Mouse (Mus musculus): Measurements from ENCODE around the gene Syk.

The Syk gene

DNA sequence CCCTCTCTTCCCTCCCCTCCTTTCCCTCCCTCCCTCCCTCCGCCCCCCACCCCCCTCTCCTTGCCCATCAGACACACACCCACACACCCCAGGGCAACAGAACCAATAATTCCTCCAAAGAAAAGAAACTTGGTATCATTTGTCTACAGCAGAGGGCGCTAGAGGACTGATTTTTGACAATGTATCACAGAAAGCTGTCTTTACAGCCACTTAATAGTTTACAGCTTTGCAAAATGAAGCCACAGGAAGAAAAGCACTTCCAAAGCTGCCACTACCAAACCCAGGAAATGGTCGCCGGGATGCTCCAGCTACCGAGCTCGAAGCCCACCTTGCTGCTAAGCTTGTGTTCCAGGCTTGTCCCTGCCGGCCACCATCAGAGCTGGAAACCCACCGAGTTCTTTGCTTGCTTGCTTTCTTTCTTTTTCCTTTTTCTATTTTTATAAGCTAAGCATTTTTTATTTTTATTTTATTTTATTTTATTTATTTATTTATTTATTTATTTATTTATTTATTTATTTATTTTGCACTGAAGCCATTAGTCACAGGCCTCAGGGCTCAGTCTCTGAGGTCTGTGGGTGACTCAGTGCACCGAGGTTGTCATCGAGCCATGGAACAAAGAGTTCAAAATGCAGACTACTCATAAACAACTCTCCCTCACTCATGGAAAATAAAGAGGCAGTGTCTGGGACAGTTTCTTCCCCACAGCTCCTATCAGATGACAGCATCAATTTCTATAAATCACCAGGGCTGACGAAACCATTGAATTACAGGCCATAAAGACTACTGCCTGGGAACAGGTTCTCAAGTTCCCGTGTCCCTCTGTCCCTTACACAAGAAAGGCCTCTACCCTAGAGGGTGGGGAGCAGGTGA, 68.6 kb downstream of the Syk start:
- peak; percentile 49 for DNase-seq (ENCODE audit: low read depth, low spot score)

- DNase-seq (ENCODE audit: low read depth, low spot score), result no peak
Observed at GRCm38 (mm10) chr13:52652253-52652628, 69.3 kb downstream of the Syk start.

GRCm38 (mm10) chr13:52654081-52654829, 71.3 kb downstream of the Syk start:
- DNase-seq (ENCODE audit: low read depth, low spot score), result peak; percentile 25

- no peak for DNase-seq (ENCODE audit: low read depth, low spot score)
Observed at GRCm38 (mm10) chr13:52654830-52655308, 71.9 kb downstream of the Syk start.

DNA sequence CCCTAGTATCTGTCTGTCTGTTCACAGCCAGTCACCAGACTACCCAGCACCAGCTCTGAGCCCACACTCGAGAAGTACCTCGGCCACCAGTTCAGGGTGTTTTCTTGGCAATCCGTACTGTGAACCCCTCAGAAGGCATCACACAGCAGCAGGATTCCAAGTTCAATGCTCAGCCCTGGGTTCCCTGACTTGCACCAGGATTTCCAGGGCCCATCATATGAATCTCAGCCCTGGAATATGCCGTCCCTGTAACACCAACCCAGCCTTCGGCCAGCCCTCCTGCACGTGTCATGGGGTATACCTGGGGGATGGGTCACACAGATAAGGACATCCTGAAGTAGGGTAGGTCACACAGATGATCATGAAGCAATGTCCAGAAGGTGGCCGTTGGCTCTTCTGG, 75.0 kb downstream of the Syk start:
- no peak for DNase-seq (ENCODE audit: low read depth, low spot score)

DNA sequence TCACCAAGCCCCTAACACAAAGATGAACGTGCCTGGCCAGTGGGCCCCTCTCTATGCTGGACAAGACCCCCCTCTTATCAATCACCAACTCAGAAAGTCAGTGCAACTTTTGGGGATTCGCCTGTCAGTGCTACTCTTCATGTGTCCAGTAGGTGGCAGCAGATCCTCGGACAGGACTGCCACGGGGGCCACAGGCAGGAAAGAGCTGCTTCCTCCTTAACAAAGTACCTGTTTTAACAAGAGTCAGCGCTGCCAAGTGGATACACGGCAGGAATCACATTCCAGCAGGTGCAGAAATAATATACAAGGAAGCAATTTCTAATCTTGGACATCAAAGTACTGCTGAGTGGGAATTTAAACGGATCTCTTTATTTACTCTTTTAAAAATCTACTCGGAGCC, 75.5 kb downstream of the Syk start:
- DNase-seq (ENCODE audit: low read depth, low spot score), result peak; percentile 39

GRCm38 (mm10) chr13:52659171-52659665, 76.2 kb downstream of the Syk start:
- no peak for DNase-seq (ENCODE audit: low read depth, low spot score)

DNA sequence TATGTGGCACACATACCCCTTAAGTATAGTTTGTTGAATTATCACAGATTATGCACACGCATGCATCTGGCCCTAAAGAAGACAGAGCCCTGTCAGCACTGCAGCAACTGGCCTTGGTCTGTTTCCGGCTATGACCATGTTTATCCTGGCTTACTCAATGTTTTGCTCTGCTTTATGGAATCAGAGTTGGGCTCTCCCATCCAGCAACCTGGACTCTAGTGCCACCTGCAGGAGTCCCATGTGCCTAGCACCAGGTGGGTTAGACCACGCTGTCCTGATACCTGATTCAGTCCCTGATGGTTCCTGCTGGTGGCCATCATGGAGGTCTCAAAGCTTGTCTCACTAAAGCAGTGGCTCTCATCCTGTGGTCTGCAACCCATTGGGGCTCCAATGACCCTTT, 86.9 kb downstream of the Syk start:
- no peak for DNase-seq (ENCODE audit: low read depth, low spot score)

DNA sequence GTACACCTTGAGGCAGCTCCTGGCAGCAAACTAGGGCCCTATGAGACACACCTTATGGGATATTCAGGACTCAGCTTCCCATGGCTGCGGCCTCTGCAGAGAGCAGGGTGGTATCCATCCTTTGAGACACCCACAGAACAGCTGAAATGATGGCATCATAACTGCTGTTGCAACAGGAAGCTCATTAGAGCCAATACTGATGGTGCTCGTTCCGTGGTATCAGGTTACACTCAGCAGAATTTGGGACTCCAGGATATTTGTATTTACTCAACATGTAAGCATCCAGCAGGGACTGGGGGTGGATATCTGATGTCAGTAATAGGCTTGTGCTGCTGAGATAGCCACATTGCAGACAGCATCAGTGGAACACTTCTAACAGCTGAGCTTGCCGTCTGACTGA, 90.3 kb downstream of the Syk start:
- DNase-seq (ENCODE audit: low read depth, low spot score), result no peak

DNA sequence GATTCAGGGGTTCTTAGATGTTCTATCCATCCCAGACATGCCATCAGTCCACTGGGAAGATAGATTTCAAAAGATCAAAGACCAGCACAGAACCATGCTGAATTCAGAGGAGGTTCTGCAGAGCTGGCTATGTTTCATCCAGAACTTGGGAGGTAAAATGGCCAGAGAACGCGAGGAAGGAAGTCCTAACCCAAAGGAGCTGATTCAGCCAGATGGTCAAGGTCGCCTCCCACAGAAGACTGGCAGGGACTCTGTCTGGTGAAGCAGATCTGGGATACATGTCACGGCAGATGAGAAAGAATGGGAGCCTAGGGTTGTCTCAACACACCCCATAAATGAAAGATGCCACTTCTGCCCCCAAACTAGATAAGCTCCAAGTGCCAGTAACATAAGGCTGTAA, 90.9 kb downstream of the Syk start:
- no peak for DNase-seq (ENCODE audit: low read depth, low spot score)

DNA sequence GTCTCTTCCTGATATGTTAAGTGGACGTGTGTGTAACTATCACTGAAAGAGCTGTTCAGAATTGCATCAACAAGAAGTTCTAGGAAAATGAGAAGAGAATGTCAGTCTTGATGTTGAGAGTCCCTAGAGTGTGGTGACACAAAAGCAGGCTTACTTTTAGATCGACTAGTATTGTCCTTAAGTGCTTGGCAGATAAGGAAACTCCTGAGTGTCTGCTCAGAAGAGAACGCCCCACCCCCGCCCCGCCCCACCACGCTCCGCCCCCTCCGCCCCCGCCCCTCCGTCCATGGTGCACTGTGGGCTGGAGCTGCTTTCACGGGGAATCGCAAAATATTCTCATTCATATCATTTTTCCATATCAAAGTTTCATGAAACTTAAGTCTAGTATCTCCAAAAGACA, 91.9 kb downstream of the Syk start:
- DNase-seq (ENCODE audit: low read depth, low spot score), result no peak

DNA sequence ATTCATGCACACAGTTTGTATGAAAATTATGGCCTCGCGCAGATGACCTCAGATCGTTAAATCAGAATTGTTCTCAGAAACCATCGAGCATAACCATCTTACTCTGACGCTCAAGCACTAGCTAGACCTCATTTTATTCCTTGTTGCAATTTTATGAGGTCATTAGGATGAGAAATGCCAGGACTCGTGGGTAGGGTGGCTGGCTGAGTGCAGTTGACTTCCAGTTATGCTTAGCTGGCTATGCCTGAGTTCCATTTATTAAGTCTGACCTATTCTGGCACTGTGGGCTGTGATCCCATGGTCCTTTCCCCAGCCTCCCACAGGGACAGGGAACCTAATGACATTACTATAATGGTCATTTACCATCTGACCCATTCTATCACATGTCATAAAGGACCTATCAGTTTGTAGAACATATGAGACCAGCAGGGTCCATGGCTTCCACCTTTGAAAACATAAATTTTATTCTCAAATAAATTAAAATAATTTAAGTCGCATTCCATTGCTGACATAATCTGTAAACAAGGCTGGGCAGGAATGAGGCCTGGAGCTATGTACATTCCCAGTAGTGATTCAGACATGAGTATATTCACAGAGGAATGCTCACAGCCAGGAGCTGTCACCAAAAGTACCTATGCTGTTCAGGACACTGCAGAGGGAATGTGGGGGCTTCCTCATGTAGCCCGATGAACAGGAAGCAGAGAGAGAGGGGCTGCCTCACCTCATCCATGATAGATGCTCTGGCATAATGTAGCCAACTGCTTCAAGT, 92.7 kb downstream of the Syk start:
- DNase-seq (ENCODE audit: low read depth, low spot score), result no peak

DNA sequence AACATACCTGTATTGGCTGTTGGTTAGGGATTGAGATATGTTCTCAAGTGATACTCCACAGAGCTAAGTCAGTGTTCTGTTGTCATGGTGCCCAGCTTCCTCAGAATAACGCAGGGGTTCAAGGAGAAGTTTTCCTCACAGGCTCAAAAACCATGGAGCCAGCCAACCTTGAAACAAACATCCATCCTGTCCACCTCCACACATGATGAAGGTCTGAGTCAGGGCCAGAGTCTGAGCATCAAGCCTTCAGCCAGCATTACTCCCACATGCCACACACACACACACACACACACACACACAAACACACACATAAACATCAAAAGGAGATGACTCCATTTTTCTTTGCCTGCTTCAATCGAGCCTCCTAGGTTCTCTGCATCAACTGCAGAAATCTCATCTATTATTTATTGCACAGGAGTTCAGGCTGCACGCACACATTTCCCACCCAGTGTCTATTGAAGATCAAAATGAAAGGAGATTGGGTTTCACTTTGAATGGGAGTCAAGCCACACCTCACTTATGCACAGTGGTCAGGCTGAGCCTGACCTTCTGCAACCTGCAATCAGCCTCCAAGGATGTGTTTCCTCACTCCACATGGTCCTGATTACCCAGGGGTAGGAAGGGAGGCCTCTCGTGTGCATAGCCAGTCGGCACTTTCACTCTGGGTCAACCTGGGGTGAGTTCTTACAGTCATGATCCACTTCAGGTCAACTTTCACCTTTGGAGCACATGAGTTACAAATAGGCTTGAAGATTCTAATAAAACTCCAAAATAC, 93.9 kb downstream of the Syk start:
- no peak for DNase-seq (ENCODE audit: low read depth, low spot score)

DNA sequence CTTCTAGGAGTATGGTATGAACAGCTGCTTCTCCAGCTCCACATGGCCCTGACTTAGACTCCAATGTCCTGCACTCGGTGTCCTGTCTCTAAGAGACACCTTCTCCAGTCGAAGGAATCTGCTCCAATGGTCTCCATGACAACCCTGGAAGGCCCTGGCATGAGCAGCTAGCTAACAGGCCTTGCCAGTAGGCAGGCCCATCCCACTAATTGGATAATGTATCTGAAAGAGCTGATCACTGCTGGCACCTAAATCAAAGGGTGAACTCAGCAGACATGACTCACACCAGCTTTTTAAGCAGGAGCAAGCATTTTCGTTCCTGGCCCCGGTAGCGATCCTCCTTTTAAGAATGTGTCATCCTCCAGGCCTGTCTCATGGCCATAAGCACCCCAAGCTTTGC, 96.9 kb downstream of the Syk start:
- DNase-seq (ENCODE audit: low read depth, low spot score), result no peak

DNA sequence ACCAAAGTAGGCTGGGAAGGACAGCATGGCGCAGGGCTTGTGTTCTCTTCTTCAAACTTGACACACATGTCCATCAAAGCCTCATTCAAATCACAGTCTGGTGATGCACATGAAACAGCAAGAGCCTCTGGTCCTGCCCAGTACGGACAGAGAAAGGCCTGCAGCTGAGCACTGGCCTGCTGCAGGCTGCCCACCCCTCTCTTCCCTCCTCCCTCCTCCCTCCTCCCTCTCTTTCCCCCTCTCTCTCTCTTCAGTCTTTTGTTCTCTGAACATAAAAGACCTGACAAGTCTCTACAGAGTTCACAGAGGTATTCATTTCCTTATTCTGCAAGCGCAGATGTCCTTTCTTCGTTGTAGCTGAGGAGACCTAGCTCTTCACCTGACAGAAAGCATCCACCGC, 99.1 kb downstream of the Syk start:
- DNase-seq (ENCODE audit: low read depth, low spot score), result no peak

DNA sequence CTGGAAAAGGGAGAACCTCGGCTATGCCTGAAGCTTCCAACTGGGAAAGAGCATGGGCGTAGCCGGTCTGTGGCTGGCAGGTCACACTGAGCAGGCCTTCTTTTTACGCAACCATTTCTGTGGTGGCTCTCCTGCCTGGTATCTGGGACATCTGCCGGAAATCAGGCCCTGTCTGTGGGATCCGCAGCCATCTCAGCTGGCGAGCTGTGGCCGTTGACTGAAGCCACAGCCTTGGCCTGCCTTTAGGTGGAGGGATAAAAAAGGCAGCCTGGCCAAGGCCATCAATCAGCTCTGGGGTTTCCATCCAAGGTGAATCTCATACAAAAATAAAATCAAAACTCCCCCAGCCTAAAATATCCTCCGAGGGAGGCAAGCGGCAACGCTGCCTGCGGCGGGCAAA, 107.5 kb downstream of the Syk start:
- no peak for DNase-seq (ENCODE audit: low read depth, low spot score)

DNA sequence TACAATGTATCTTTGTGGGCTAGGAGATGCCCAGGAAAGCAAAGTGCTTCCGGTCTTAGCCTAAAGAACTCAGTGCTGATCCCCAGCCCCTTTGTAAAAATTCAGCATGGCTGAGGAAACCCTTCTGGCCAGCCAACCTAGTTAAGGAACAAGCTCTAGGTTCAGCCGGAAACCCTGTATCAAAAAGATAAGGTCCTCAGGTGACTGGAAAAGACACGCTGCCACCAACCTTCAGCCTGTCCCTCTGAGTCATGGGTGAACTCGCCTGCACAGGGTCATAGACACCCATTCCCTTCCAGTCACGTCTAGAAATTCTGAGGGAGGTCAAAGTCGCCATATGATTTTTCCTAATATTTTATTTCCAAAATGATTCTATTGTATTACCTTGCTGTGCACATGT, 109.3 kb downstream of the Syk start:
- DNase-seq (ENCODE audit: low read depth, low spot score), result no peak

GRCm38 (mm10) chr13:52694857-52695256, 111.9 kb downstream of the Syk start:
- DNase-seq (ENCODE audit: low read depth, low spot score), result no peak

Data from skeletal muscle tissue, adult 2 months (tissue).